Mouse (Mus musculus) myocyte (in vitro differentiated cells): ENCODE data around the gene Nr1h4.

Experiments used
- CEBPB ChIP-seq: IDR thresholded peaks from 2 replicates; pipeline ENCODE4 v1.6.1; 2011; ENCODE audit warnings: mild to moderate bottlenecking, moderate library complexity; ENCODE audit not compliant: poor library complexity, insufficient read depth, severe bottlenecking
- MAX ChIP-seq: IDR thresholded peaks from one replicate; pipeline ENCODE4 v1.6.1; 2011; ENCODE audit warnings: low read depth, mild to moderate bottlenecking, control low read depth
- POLR2A ChIP-seq: IDR thresholded peaks from one replicate; pipeline ENCODE4 v1.6.1; 2011; ENCODE audit warnings: low read depth, mild to moderate bottlenecking, control low read depth, moderate library complexity; ENCODE audit not compliant: insufficient read length

DNA sequence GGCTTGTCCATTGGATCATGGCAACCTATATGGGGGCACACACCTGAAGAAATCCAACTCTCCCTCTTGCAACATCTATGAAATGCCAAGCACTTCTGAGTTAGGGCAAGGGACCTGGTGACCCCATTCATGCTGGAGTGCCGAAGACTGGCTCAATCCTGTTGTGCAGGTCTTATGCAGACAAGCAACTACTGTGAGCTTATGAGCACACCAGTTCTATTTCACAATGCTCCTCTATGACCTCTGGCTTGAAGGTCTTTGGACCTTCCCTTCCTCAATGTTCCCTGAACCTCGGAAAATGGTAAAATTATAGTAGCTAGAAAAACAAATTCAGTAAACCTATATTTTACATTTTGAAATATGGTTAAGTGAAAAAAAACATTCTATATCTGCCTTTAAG, 115.4 kb downstream of the Nr1h4 start:
- TF ChIP-seq CEBPB (no peak), POLR2A (no peak), MAX (no peak)
